Mouse (Mus musculus) adrenal gland, postnatal 14 days (tissue): ENCODE results near the gene Cldn19. TPM values are rescaled to one million over a fixed set of nuclear protein-coding genes. Genes with fewer than 3 reads are reported as not detected.

ENCODE experiments used
- DNase-seq: peaks from one replicate; pipeline ENCODE4 v3.0.0; 2021; ENCODE audit warnings: mixed read lengths
- total RNA-seq: library from RNA; stranded (reverse); gene quantifications from 2 replicates; pipeline ENCODE4 v1.2.3, GENCODE M21; 2021

The Cldn19 gene
- total RNA-seq, 1 experiment from 2014 or later, result 0.41 TPM

GRCm38 (mm10) chr4:119301777-119302176 lies 46.6 kb downstream of the Cldn19 start:
- no peak for DNase-seq

- no peak for DNase-seq
Observed at GRCm38 (mm10) chr4:119303291-119303690, 48.1 kb downstream of the Cldn19 start.

GRCm38 (mm10) chr4:119305418-119305817 lies 50.2 kb downstream of the Cldn19 start:
- no peak for DNase-seq

Other genes starting within 250 kb of the Cldn19 start
- gene Slc2a1, start 146.7 kb upstream of the Cldn19 start, total RNA-seq, result 15.9 and 19.6 TPM in 2 replicates
- 20.5 and 21.6 TPM in 2 replicates for gene Zfp691, start 81.2 kb upstream of the Cldn19 start, total RNA-seq
- 2.3 and 8.8 TPM in 2 replicates for gene Ermap, start 65.4 kb upstream of the Cldn19 start, total RNA-seq
- 19.0 and 22.5 TPM in 2 replicates for gene Svbp, start 60.1 kb upstream of the Cldn19 start, total RNA-seq
- gene Tmem269, start 37.2 kb upstream of the Cldn19 start, total RNA-seq, result 0.30 TPM in 1 of 2 replicates, not detected in the other
- 24.6 and 30.8 TPM in 2 replicates for gene AU022252, start 22.7 kb upstream of the Cldn19 start, total RNA-seq
- gene P3h1, start 22.5 kb upstream of the Cldn19 start, total RNA-seq, result 27.5 and 27.9 TPM in 2 replicates
- gene Ybx1, start 39.2 kb downstream of the Cldn19 start, total RNA-seq, result 620 and 697 TPM in 2 replicates
- 19.9 and 23.8 TPM in 2 replicates for gene Ppih, start 65.1 kb downstream of the Cldn19 start, total RNA-seq
- 8.4 and 9.7 TPM in 2 replicates for gene Ccdc30, start 160.1 kb downstream of the Cldn19 start, total RNA-seq
- 36.5 and 41.5 TPM in 2 replicates for gene Ppcs, start 167.0 kb downstream of the Cldn19 start, total RNA-seq
- 1.1 and 1.6 TPM in 2 replicates for gene Zmynd12, start 167.4 kb downstream of the Cldn19 start, total RNA-seq
- gene Rimkla, start 237.2 kb downstream of the Cldn19 start, total RNA-seq, result 0.22 and 0.79 TPM in 2 replicates